Mouse (Mus musculus): Measurements from ENCODE around the gene Efcab11. TPM values are rescaled to one million over a fixed set of nuclear protein-coding genes. Genes with fewer than 3 reads are reported as not detected.

Gene Efcab11
- total and polyA plus RNA-seq, 3 experiments: 7.9 to 12.2 (median 8.0) TPM

DNA sequence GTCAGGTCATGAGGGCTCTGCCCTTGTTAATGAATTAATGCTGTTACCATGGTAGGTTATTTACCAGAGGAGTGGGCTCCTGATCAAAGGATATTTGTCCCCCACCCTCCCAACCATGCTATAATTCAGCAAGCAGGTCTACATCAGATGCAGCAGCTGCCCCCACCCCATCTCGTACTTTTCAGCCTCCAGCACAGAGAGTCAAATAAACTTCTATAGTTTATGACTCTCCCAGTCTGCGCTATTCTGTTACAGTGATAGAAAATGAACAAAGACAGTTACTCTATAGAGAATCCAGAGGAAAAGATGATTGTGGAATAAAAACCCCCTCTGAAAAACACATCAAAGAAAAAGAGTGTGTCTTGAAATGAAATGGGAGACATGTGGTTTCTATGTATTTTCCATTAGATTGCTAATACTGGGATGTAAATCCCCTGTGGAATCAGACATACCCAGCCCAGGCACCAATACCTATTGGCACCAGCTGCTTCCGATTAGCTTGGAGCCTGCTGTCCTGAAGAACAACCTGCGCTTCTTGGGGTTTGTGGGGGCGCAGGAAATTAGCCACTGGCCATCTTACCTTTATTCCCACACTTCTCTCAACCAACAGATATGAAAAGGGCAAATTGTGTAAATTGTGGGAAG is 184.7 kb downstream of the Efcab11 start:
- Histone ChIP-seq H3K79me2 (replicated peaks; ENCODE audit: control insufficient read depth, extremely low read depth, insufficient read depth, poor library complexity, severe bottlenecking) (no peaks in the 10 kb centered on the region), H3K27ac (ENCODE audit: insufficient read depth, low read depth) (no peak overlapping the region), H3K9ac (ENCODE audit: insufficient read depth, low read depth) (no peak overlapping the region), H3K4me1 (ENCODE audit: control insufficient read depth in 1 of 2, insufficient read depth in 2 of 2) (peaks cover 0 to 5% of the 10 kb centered on the region in 2 experiments; a peak in 1 of 4 replicates), H3K4me3 (replicated peaks in 1 of 3; ENCODE audit: low read depth in 2 of 3, low read length in 2 of 3, poor library complexity in 1 of 3) (no peak overlapping the region), H3K27me3 (replicated peaks) (no peaks in the 10 kb centered on the region), H3K4me2 (ENCODE audit: insufficient read depth, low read depth, poor library complexity, severe bottlenecking) (no peak overlapping the region), H3K9me3 (replicated peaks; ENCODE audit: low read length) (peaks cover 5% of the 10 kb centered on the region), H3K36me3 (replicated peaks in 1 of 2; ENCODE audit: control insufficient read depth in 1 of 2, insufficient read depth in 1 of 2, low read length in 1 of 2) (peaks cover 0 to 2% of the 10 kb centered on the region in 2 experiments)
- TF ChIP-seq HCFC1 (IDR thresholded peaks at IDR 0.05; ENCODE audit: low read depth, low read length) (no peak), MXI1 (IDR thresholded peaks at IDR 0.05; ENCODE audit: low read depth, low read length) (no peak), NRF1 (IDR thresholded peaks at IDR 0.05; ENCODE audit: low read depth, low read length) (no peak), MEF2A (IDR thresholded peaks at IDR 0.05; ENCODE audit: borderline replicate concordance, low read depth, low read length) (no peak), CHD2 (IDR thresholded peaks at IDR 0.05; ENCODE audit: low read length) (no peak)
- dilution Hi-C loops (cut with MboI; ENCODE audit: extremely low pct_ligation_motif_present, extremely low pct_unique_long_range_greater_than_20kb, low sequenced_read_pairs): no loop called here
- no peak for DNase-seq (ENCODE audit: extremely low read depth)
- in situ Hi-C loops (cut with MboI; ENCODE audit: low pct_ligation_motif_present, low pct_unique_long_range_greater_than_20kb, low sequenced_read_pairs): no loop called here

DNA sequence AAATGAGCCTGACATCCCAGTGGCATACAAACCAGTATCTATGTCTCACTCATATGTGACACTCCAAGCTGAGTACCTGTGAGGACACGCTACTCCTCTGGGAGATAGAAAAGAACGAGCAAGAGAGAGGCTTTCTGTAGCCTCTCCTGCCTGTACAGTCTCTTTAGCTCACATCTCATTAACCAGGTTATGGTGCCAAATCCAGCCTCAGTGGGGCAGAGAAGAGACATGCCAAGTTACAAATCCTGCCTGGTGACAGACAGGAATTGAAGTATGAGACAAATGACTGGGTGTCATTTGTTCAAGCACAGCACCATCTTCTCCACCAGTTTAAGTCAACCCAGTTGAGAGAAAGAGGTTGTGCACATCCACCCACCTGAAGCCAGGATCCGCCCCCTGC is 190.2 kb downstream of the Efcab11 start:
- in situ Hi-C loops (cut with MboI; ENCODE audit: low pct_ligation_motif_present, low pct_unique_long_range_greater_than_20kb, low sequenced_read_pairs): no loop called here
- dilution Hi-C loops (cut with MboI; ENCODE audit: extremely low pct_ligation_motif_present, extremely low pct_unique_long_range_greater_than_20kb, low sequenced_read_pairs): no loop called here

DNA sequence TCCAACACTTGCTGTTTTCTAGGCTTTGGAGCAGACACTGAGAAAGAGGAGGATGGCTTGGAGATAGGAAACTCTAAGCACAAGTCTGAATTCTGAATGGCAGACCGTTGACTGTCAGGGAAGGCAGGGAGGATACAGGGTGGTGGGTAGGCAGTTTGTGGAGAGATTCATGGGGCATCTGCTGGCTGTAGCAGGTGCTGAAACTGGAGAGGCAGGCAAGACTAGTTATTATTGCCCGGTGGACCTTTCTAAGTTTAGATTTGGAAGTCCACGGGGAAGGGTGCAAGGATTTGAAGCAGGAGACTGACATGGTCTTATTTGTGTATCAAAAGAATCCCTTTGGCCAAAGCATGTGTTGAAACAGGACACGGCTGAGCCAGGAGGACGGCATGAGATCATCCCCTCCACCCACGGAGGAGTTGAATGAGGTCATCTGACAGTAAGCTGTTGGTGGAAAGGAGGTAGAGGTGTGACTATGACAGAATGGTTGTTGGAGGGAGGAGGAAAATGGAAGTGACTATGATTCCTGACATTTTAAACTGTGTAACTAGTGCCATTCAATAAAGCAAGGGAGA is 197.7 kb downstream of the Efcab11 start:
- Histone ChIP-seq H3K4me3 (replicated peaks in 1 of 3; ENCODE audit: low read depth in 2 of 3, low read length in 2 of 3, poor library complexity in 1 of 3) (no peak overlapping the region), H3K27me3 (replicated peaks) (no peaks in the 10 kb centered on the region), H3K4me1 (ENCODE audit: control insufficient read depth in 1 of 2, insufficient read depth in 2 of 2) (peaks cover 11 to 28% of the 10 kb centered on the region in 2 experiments; a peak in 3 of 4 replicates), H3K36me3 (replicated peaks in 1 of 2; ENCODE audit: control insufficient read depth in 1 of 2, insufficient read depth in 1 of 2, low read length in 1 of 2) (no peaks in the 10 kb centered on the region), H3K79me2 (replicated peaks; ENCODE audit: control insufficient read depth, extremely low read depth, insufficient read depth, poor library complexity, severe bottlenecking) (no peaks in the 10 kb centered on the region), H3K4me2 (ENCODE audit: insufficient read depth, low read depth, poor library complexity, severe bottlenecking) (no peak overlapping the region), H3K27ac (ENCODE audit: insufficient read depth, low read depth) (no peak overlapping the region), H3K9me3 (replicated peaks; ENCODE audit: low read length) (no peaks in the 10 kb centered on the region), H3K9ac (ENCODE audit: insufficient read depth, low read depth) (no peak overlapping the region)
- dilution Hi-C loops (cut with MboI; ENCODE audit: extremely low pct_ligation_motif_present, extremely low pct_unique_long_range_greater_than_20kb, low sequenced_read_pairs): no loop called here
- TF ChIP-seq NRF1 (IDR thresholded peaks at IDR 0.05; ENCODE audit: low read depth, low read length): no peak
- 0 out of 2 replicates have a peak, but pooled peaks have one; percentile 43 for TF ChIP-seq JUN (IDR thresholded peaks at IDR 0.05; ENCODE audit: insufficient read depth, low read depth, low read length)
- 0 out of 2 replicates have a peak, but pooled peaks have one; percentile 6 for TF ChIP-seq ETS1 (conservative IDR thresholded peaks at IDR 0.05; ENCODE audit: low read depth, low read length)
- 0 out of 2 replicates have a peak, but pooled peaks have one; percentile 20 for TF ChIP-seq EP300 (IDR thresholded peaks at IDR 0.05; ENCODE audit: low read length)
- TF ChIP-seq ELF1 (IDR thresholded peaks at IDR 0.05; ENCODE audit: low read depth, low read length): no peak
- peak; percentile 8 for DNase-seq (ENCODE audit: extremely low read depth)
- in situ Hi-C loops (cut with MboI; ENCODE audit: low pct_ligation_motif_present, low pct_unique_long_range_greater_than_20kb, low sequenced_read_pairs): no loop called here

More for the DNA sequence above, 190.2 kb downstream of the Efcab11 start:
- TF ChIP-seq UBTF (IDR thresholded peaks at IDR 0.05; ENCODE audit: low read depth, low read length) (no peak), JUN (IDR thresholded peaks at IDR 0.05; ENCODE audit: insufficient read depth, low read depth, low read length) (no peak), IRF4 (IDR thresholded peaks at IDR 0.05; ENCODE audit: low read depth, low read length) (no peak), POLR2A (IDR thresholded peaks at IDR 0.05; ENCODE audit: low read depth, low read length) (no peak), NRF1 (IDR thresholded peaks at IDR 0.05; ENCODE audit: low read depth, low read length) (no peak), NELFE (IDR thresholded peaks at IDR 0.05; ENCODE audit: low read depth, low read length) (no peak), USF2 (conservative IDR thresholded peaks at IDR 0.05; ENCODE audit: low read depth, low read length) (no peak), ZNF384 (IDR thresholded peaks at IDR 0.05; ENCODE audit: low read depth, low read length) (no peak), MAX (IDR thresholded peaks at IDR 0.05; ENCODE audit: low read length) (no peak), PAX5 (IDR thresholded peaks at IDR 0.05; ENCODE audit: low read length) (no peak), ZC3H11A (IDR thresholded peaks at IDR 0.05; ENCODE audit: low read depth, low read length) (no peak), MAFK (IDR thresholded peaks at IDR 0.05; ENCODE audit: insufficient replicate concordance, low read length) (no peak), CHD2 (IDR thresholded peaks at IDR 0.05; ENCODE audit: low read length) (no peak), RCOR1 (conservative IDR thresholded peaks at IDR 0.05; ENCODE audit: low read depth, low read length) (no peak), KAT2A (IDR thresholded peaks at IDR 0.05; ENCODE audit: insufficient replicate concordance, low read length) (no peak)
- Histone ChIP-seq H3K27ac (ENCODE audit: insufficient read depth, low read depth) (no peak overlapping the region), H3K79me2 (replicated peaks; ENCODE audit: control insufficient read depth, extremely low read depth, insufficient read depth, poor library complexity, severe bottlenecking) (no peaks in the 10 kb centered on the region), H3K36me3 (replicated peaks in 1 of 2; ENCODE audit: control insufficient read depth in 1 of 2, insufficient read depth in 1 of 2, low read length in 1 of 2) (no peaks in the 10 kb centered on the region), H3K4me2 (ENCODE audit: insufficient read depth, low read depth, poor library complexity, severe bottlenecking) (no peak overlapping the region), H3K27me3 (replicated peaks) (no peaks in the 10 kb centered on the region), H3K9me3 (replicated peaks; ENCODE audit: low read length) (peaks cover 5% of the 10 kb centered on the region), H3K4me1 (ENCODE audit: control insufficient read depth in 1 of 2, insufficient read depth in 2 of 2) (no peaks in the 10 kb centered on the region), H3K9ac (ENCODE audit: insufficient read depth, low read depth) (no peak overlapping the region), H3K4me3 (replicated peaks in 1 of 3; ENCODE audit: low read depth in 2 of 3, low read length in 2 of 3, poor library complexity in 1 of 3) (no peak overlapping the region)
- no peak for DNase-seq (ENCODE audit: extremely low read depth)
